Comparison of ENCODE assay signal across 19 mouse cellular contexts in genomic region chrX:53209431-53209830, GRCm38 (mm10). TPM values are rescaled to one million over a fixed set of nuclear protein-coding genes. Genes with fewer than 3 reads are reported as not detected.
DNase-seq lines count a peak whose midpoint lies in the region; ATAC-seq and TF ChIP-seq lines count a peak whose summit lies in the region.
"Had no signal": no experiment of that assay in that cellular context is flagged by ENCODE, and none has a peak within 500 bp of the region (broad histone marks: within the 10 kb centered on the region; RNA-seq: fewer than 3 reads in every experiment).

No protein-coding gene starts in this region.

- TF ChIP-seq CTCF in heart, postnatal 0 days (IDR thresholded peaks at IDR 0.05; ENCODE audit: low read depth): no peak
- TF ChIP-seq CTCF in lung, postnatal 0 days (IDR thresholded peaks at IDR 0.05): no peak

- TF ChIP-seq EP300 in heart, postnatal 0 days (IDR thresholded peaks at IDR 0.05; ENCODE audit: low read depth): no peak
- no peak for TF ChIP-seq EP300 in lung, postnatal 0 days (IDR thresholded peaks at IDR 0.05)

- H3K27me3 ChIP-seq in forebrain, embryonic 10.5 days (ENCODE audit: poor library complexity, severe bottlenecking): peaks cover 12% of the 10 kb centered on the region; the same call in 1 of the 2 replicates
- H3K27me3 ChIP-seq in forebrain, embryonic 15.5 days: no peaks in the 10 kb centered on the region
- no peaks in the 10 kb centered on the region for H3K27me3 ChIP-seq in heart, postnatal 0 days (ENCODE audit: control insufficient read depth, insufficient read depth, low read length)
- no peaks in the 10 kb centered on the region for H3K27me3 ChIP-seq in lung, postnatal 0 days (replicated peaks; ENCODE audit: insufficient read depth, low read length)
- no peaks in the 10 kb centered on the region for H3K27me3 ChIP-seq in stomach, embryonic 16.5 days (ENCODE audit: control insufficient read depth, insufficient read depth, low read length)

- no peak for DNase-seq in forebrain, embryonic 10.5 days (ENCODE audit: extremely low spot score, low spot score)
- DNase-seq in heart, postnatal 0 days (ENCODE audit: low spot score): no peak
- DNase-seq in heart, adult 9 months (ENCODE audit: low spot score in 2 of 2): no peak
- DNase-seq in lung, postnatal 0 days (ENCODE audit: low spot score): no peak
- DNase-seq in lung, postnatal 25 days (ENCODE audit: low spot score): no peak
- DNase-seq: cerebellum, postnatal 10 days; embryo, embryonic 11 days; gastrocnemius, postnatal 36 days; kidney, postnatal 36 days; midbrain, embryonic 14.5 days; thymus, adult 2 months had no signal

- no peak overlapping the region for H3K4me2 ChIP-seq in forebrain, embryonic 15.5 days (replicated peaks)
- no peak overlapping the region for H3K4me2 ChIP-seq in heart, postnatal 0 days (ENCODE audit: low read depth, low read length)
- H3K4me2 ChIP-seq in lung, postnatal 0 days (replicated peaks; ENCODE audit: low read depth, low read length): no peak overlapping the region
- no peak overlapping the region for H3K4me2 ChIP-seq in stomach, embryonic 16.5 days (ENCODE audit: low read depth, low read length)
- H3K4me2 ChIP-seq: limb, embryonic 13.5 days had no signal

- 60% methylated on average over 7 of the region's 7 CpGs for WGBS in forebrain, embryonic 10.5 days
- 45% methylated on average over 7 of the region's 7 CpGs for WGBS in forebrain, embryonic 15.5 days
- 47% methylated on average over 7 of the region's 7 CpGs for WGBS in heart, postnatal 0 days
- 38% methylated on average over 7 of the region's 7 CpGs for WGBS in lung, postnatal 0 days
- 68% methylated on average over 7 of the region's 7 CpGs for WGBS in stomach, embryonic 16.5 days

- H3K36me3 ChIP-seq in forebrain, embryonic 10.5 days (replicated peaks): no peaks in the 10 kb centered on the region
- no peaks in the 10 kb centered on the region for H3K36me3 ChIP-seq in forebrain, embryonic 15.5 days
- no peaks in the 10 kb centered on the region for H3K36me3 ChIP-seq in heart, postnatal 0 days (replicated peaks; ENCODE audit: control insufficient read depth, insufficient read depth, low read length)
- H3K36me3 ChIP-seq in lung, postnatal 0 days (ENCODE audit: insufficient read depth, low read length): no peaks in the 10 kb centered on the region
- H3K36me3 ChIP-seq in stomach, embryonic 16.5 days (ENCODE audit: control insufficient read depth, insufficient read depth, low read length): no peaks in the 10 kb centered on the region
- H3K36me3 ChIP-seq: limb, embryonic 13.5 days had no signal

- no peaks in the 10 kb centered on the region for H3K9me3 ChIP-seq in forebrain, embryonic 10.5 days
- no peaks in the 10 kb centered on the region for H3K9me3 ChIP-seq in forebrain, embryonic 15.5 days
- H3K9me3 ChIP-seq in heart, postnatal 0 days (replicated peaks; ENCODE audit: control insufficient read depth, low read length): no peaks in the 10 kb centered on the region
- no peaks in the 10 kb centered on the region for H3K9me3 ChIP-seq in lung, postnatal 0 days (ENCODE audit: low read length)
- no peaks in the 10 kb centered on the region for H3K9me3 ChIP-seq in stomach, embryonic 16.5 days (replicated peaks; ENCODE audit: control insufficient read depth, low read length)
- H3K9me3 ChIP-seq: limb, embryonic 13.5 days had no signal

- H3K4me3 ChIP-seq in forebrain, embryonic 10.5 days: no peak overlapping the region
- H3K4me3 ChIP-seq in forebrain, embryonic 15.5 days: no peak overlapping the region
- H3K4me3 ChIP-seq in heart, postnatal 0 days (ENCODE audit: low read depth, low read length): no peak overlapping the region
- H3K4me3 ChIP-seq in lung, postnatal 0 days (ENCODE audit: low read depth, low read length): no peak overlapping the region
- H3K4me3 ChIP-seq in stomach, embryonic 16.5 days (replicated peaks; ENCODE audit: low read length): no peak overlapping the region
- H3K4me3 ChIP-seq: limb, embryonic 13.5 days had no signal

- no peak for ATAC-seq in forebrain, embryonic 15.5 days (replicated peaks)
- ATAC-seq in heart, postnatal 0 days (ENCODE audit: insufficient read depth, low read depth): no peak
- ATAC-seq in lung, postnatal 0 days: no peak
- no peak for ATAC-seq in stomach, embryonic 16.5 days (ENCODE audit: insufficient read depth, low FRiP score)
- no peak for ATAC-seq in megakaryocyte-erythroid progenitor cell, adult 5-6 weeks (replicated peaks; ENCODE audit: low FRiP score, low TSS enrichment, poor library complexity, severe bottlenecking)
- ATAC-seq: forebrain, embryonic 14.5 days had no signal

- no peak overlapping the region for H3K9ac ChIP-seq in forebrain, embryonic 15.5 days (replicated peaks)
- no peak overlapping the region for H3K9ac ChIP-seq in heart, postnatal 0 days (replicated peaks; ENCODE audit: low read depth, low read length)
- H3K9ac ChIP-seq in lung, postnatal 0 days (replicated peaks; ENCODE audit: low read depth): no peak overlapping the region
- no peak overlapping the region for H3K9ac ChIP-seq in stomach, embryonic 16.5 days (ENCODE audit: low read length)
- H3K9ac ChIP-seq: limb, embryonic 13.5 days; liver, embryonic 14.5 days had no signal

- 0 out of 2 replicates have a peak overlapping the region, but pooled peaks have one; percentile 56 for H3K27ac ChIP-seq in forebrain, embryonic 10.5 days
- H3K27ac ChIP-seq in forebrain, embryonic 15.5 days (replicated peaks): no peak overlapping the region
- peak overlapping the region; percentile 55 for H3K27ac ChIP-seq in heart, postnatal 0 days (ENCODE audit: low read depth)
- H3K27ac ChIP-seq in lung, postnatal 0 days (ENCODE audit: low read length): peak overlapping the region; percentile 23
- peak overlapping the region; percentile 49 for H3K27ac ChIP-seq in stomach, embryonic 16.5 days (ENCODE audit: low read length)
- H3K27ac ChIP-seq: limb, embryonic 13.5 days; liver, embryonic 14.5 days had no signal

- peaks cover 22% of the 10 kb centered on the region for H3K4me1 ChIP-seq in forebrain, embryonic 10.5 days
- H3K4me1 ChIP-seq in forebrain, embryonic 15.5 days: 0 out of 2 replicates have a peak, but pooled peaks cover 4% of the 10 kb centered on the region
- peaks cover 16% of the 10 kb centered on the region; the same call in 1 of the 2 replicates for H3K4me1 ChIP-seq in heart, postnatal 0 days (ENCODE audit: control insufficient read depth, insufficient read depth)
- H3K4me1 ChIP-seq in lung, postnatal 0 days (ENCODE audit: insufficient read depth, low read depth, low read length): no peaks in the 10 kb centered on the region
- H3K4me1 ChIP-seq in stomach, embryonic 16.5 days (ENCODE audit: control insufficient read depth, insufficient read depth, low read length): peaks cover 24% of the 10 kb centered on the region

RNA-seq across cellular contexts. Expression of gene Plac1, which starts 30.5 kb away (rescaled TPM):
- 2.0 and 3.4 TPM in 2 replicates for polyA plus RNA-seq in forebrain, embryonic 10.5 days (2016; fragmentation: Nextera tagmentation; extraction: Ambion mirVana)
- 0.34 and 0.64 TPM in 2 replicates for polyA plus RNA-seq in forebrain, embryonic 15.5 days (2015; fragmentation: Nextera tagmentation; extraction: Ambion mirVana)
- total RNA-seq in heart, postnatal 0 days (2014; rRNA removed; ENCODE audit: low replicate concordance): 2.7 TPM in 1 of 2 replicates, not detected in the other
- 1.9 and 2.0 TPM in 2 replicates for polyA plus RNA-seq in heart, postnatal 0 days (2015; fragmentation: Nextera tagmentation; extraction: Ambion mirVana)
- 2.5 and 3.9 TPM in 2 replicates for polyA plus RNA-seq in lung, postnatal 0 days (2015; fragmentation: Nextera tagmentation; extraction: Ambion mirVana)
- polyA plus RNA-seq in stomach, embryonic 16.5 days (2015; fragmentation: Nextera tagmentation; extraction: Ambion mirVana): 4.9 and 6.3 TPM in 2 replicates
- not detected in 2 replicates for total RNA-seq in megakaryocyte-erythroid progenitor cell, adult 5-6 weeks (2014; fragmentation: Nextera tagmentation)
- not detected in 2 replicates for total RNA-seq in megakaryocyte-erythroid progenitor cell, adult 5-6 weeks (2017)
- total RNA-seq: gastrocnemius, postnatal 36 days; layer of hippocampus, postnatal 10 days had no signal
- polyA plus RNA-seq: urinary bladder, adult 2 months had no signal
